Mouse (Mus musculus) 416B (cell line): ENCODE measurements around the gene Naa35.
"Not testable (repeated sequence)": the region's sequence is repeated elsewhere in the genome, so short reads cannot be mapped to it uniquely, and the experiment has no call there.

Experiments
- DNase-seq: peaks from one replicate; pipeline ENCODE4 v3.0.0; 2011; ENCODE audit warnings: low read depth

Gene Naa35

DNA sequence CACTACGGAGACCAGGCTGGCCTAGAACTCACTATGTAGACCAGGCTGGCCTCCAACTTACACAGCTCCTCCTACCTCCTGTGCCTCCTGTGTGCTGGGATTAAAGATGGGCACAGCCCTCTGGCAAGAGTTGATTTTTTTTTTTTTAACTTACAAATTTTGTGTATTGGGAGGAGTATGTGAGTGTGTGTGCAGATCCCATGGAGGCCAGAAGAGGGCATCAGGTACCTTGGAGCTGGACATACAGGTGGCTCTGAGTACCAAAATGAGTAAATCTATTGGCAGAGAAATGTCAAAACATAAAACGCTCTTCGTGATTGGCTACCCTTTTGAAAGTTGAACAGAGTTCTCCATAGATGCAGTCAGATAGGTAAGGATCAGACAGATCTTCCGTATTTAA, 4.1 kb upstream of the Naa35 start:
- DNase-seq: peak; percentile 63

DNA sequence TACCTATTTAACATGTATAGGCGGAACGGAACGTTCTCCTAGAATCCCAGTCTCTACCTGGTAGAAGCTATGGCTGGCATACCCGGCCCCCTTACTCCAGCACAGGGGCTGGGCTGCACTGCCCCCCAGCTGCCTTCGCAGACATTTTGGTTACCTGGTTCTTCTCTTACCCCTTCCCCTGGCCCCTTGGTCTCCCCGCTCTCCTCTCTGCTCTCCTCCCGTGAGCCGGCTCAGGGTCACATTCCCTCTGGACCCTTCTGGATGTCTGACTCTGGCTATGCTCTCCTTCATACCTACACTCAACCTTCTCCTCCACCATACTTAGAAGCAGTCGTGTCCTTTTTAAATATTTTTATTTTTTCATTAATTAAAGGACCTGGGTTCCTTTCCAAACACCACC, 578 bp upstream of the Naa35 start:
- DNase-seq: no peak

DNA sequence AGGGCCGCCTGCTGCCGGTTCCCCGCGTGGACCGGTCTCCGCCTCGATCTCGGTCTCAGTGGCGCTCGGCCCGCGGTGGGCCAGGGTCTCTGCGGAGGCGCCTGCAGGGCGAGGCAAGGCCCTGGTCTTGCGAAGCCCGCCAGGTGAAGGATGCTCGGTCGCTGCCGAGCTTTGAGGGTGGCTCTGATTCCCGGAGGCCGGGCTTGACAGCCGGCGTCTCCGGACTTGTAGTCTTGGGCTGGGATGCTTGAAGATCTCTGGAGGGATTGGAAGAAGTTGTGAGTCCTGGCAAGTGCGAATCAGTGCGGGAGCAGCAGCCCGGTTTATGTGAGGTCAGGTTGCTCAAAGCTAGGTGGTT, 568 bp downstream of the Naa35 start:
- DNase-seq: peak; percentile 34

DNA sequence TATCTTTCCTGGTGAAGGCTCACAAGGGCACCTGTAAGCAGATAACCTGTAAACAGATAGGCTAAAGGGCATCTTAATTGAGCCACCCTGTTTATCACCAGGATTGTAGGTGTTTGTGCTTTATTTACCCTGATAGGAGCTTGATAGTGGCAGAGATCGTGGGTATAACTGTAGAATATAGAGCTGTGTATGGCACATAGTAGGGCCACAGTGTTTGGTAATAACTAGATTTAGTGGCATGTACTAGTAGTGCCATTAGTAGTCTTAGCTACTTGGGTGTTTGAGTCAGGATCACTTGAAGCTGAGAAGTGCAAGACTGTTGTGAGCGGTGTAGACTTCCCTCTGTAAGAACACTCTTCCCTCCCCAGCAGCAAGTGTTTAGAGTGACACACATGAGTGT, 2.1 kb downstream of the Naa35 start:
- DNase-seq: no peak

DNA sequence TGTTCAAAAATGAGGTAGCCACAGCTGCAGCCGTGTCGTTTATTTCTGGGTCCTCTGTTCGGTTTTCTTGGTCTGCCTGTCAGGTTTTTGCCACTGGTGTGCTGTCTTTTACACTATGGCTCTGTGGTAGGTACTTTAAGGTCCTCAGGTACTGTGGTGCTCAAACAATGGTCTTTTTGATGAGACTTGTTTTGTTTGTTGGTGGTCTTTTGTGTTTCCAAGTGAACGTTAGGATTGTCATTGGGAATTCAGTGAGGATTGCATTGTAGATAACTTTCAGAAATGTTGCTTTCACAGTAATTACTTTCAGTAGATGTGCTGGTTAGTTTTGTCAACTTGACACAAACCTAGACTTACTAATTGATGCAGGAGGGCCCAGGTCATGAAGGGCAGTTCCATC, 4.6 kb downstream of the Naa35 start:
- DNase-seq: no peak

DNA sequence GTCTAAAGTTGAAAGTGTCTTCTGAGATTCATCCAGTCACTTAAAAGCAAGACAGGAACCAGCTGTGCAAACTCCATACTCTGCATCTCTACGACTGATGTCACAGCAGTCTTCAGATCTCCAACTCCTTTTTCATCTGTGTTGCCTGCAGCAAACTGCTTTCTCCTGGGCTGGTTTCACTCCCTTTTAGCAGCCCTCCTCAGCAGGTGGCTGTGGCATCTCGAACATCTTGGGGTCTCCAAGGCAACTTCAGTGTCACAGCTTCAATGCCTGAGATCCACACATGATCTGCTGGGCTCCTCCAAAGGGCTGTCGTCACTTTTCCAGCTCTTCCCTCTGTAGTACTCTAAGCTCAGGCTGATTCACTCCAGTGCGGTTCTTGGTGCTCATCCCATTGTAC, 5.6 kb downstream of the Naa35 start:
- DNase-seq: no peak

DNA sequence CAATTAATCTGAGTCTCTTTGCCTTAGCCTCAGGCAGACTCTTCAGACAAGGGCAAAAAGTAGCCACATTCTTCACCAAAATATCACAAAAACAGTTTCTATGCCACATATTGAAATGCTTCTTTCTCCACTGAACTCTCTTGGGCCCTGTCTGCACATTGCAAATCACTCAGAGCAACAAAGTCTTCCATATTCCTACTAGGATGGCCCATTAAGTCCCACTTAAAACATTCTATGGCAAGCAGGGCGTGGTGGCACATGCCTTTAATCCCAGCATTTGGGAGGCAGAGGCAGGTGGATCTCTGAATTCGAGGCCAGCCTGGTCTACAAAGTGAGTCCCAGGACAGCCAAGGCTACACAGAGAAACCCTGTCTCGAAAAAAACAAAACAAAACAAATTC, 7.0 kb downstream of the Naa35 start:
- not testable (repeated sequence) for DNase-seq

DNA sequence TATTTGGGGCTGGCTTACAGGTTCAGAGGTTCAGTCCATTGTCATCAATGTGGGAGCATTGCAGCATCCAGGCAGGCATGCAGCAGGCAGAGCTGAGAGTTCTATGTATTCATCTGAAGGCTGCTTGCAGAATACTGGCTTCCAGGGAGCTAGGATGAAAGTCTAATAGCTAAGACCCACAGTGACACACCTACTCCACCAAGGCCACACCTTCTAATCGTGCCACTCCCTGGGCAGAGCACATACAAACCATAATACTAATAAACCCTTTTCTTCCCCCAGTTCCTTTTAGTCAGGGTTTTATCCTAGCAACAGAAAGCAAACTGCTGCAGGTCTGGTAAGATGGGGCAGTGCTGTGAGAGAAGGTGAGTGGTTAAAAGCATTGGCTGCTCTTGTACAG, 7.6 kb downstream of the Naa35 start:
- no peak for DNase-seq

DNA sequence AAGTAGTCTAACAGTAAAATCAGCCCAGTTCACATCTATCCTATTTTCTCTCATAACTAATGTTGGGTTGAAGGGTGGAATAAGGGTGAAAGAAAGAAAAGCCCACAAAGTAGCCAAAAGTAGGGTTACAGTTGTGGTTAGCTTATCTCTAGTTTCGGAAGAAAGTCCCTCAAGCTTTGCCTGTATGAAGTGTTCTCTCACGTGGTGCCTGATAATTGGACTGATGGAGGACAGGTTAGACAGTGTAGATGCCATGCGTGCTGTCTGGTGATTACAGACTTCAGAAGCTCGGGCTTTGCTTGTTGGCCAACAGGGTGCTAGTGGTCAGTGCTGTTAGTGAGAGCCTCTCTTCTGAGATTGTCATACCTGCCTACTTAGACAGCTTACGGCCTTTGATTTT, 18.0 kb downstream of the Naa35 start:
- DNase-seq: no peak

DNA sequence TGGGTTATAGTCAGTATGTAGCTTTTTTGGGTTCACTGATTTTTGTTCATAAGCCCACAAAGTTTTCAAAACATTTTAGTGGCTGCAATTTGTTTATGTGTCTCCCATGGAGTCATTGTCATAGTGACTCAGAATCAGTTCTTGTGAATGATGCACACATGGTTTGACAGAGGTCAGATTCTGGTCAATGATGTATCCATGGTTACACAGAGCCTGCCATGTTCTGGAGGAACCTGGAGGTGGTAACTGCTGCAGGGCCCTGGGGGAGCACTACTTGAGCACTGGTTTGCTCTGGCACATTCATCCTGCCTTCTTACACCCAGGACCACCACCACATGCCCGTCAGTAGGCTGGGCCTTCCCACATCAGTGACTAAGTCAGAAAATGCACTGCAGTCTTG, 19.5 kb downstream of the Naa35 start:
- no peak for DNase-seq

DNA sequence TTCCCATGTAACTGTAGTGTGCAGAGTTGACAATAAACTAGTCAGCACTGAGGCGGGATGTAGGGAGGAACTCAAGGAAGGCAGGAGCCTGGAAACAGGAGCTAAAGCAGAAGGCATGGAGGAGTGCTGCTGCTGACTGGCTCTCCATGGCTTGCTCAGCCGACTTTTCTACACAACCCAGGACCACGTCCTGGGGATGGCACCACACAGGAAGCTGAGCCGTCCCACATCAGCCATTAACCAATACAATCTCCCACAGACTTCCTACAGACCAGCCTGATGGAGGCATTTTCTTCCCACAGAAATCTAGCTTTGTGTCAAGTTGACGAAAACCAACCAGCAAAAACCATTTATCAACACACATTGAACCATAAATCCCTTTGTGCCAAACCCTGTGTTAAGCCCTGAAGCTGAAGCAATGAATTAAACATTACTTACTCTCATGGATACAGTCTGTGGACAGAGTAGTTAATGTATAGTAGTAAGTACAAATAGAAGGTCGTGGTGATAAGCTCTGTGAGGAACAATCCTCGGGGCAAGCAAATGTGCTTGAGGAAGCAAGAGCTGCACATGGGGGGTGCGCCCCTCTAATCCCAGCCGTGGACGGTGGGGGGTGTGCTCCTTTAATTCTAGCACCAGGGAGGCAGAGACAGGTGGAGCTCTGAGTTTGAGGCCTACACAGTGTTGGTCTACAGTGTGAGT, 20.3 kb downstream of the Naa35 start:
- no peak for DNase-seq

DNA sequence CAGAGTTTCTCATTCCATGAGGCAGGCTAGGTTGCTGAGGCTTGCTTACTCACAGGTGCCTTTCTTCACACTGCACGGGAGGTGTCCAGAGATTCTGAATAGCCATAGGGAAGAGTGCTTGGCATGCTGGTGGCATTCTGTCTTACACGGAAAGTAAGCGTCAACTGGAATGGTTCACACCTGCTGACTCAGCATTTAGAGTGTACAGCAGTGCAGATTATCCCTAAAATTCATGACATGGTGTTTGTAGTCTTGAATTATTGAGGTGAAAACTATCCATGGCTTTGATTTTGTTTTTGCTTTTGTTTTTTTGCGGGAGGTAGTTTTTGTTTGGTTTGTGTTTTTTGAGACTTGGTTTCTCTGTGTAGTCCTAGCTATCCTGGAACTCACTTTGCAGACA, 24.8 kb downstream of the Naa35 start:
- no peak for DNase-seq

DNA sequence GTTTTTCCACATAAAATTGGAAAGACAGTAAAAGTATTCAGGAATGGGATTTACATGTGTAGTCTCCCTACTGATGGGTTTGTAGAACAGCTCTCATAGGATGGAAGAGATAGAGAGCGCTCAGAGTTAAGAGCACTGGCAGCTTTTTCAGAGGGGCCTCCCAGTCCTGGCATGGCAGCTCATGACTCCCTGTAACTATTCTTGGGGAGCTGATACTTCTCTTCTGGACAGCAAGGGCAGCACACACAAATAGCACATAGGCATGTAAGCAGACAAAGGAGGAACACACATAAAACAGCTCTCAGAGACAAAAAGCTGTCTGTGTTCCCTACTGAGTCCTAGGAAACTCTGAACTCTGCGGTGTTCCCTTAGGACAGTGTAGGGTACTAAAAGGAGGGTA, 25.4 kb downstream of the Naa35 start:
- DNase-seq: no peak

DNA sequence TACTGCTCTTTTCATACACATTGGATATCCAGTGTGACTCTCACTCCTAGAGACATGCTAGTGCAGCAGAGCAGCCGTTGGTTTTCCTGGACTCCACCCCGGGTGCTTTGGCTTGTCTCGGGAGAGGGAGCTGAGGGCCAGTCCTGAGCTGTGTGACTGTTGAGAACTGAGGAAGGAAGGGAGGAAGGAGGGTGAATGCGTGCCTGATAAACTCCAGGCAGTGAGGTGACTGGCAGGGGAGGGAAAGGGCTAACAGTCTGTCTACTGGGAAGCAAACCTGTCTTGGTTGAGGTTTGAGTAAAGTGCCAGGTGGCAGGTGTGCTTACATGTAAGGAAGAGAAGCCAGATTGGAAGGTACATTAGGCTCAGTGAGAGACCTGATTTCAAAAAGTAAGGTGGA, 28.8 kb downstream of the Naa35 start:
- no peak for DNase-seq

DNA sequence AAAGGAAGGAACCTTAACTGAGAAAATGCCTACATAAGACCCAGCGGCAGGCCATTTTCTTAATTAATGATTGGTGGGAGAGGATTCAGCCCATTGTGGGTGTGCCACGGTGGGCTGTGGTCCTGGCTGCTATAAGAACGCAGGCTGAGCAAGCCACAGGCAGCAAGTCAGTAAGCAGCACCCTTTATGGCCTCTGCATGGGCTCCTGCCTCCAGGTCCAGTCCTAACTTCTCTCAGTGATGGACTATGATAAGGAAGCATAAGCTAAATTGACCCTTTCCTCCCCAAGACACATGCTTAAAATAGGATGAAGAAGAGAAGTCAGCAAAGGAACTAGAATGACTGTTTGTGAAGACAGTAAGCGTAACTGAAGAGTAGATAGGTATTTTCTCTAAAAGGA, 30.1 kb downstream of the Naa35 start:
- DNase-seq: no peak

DNA sequence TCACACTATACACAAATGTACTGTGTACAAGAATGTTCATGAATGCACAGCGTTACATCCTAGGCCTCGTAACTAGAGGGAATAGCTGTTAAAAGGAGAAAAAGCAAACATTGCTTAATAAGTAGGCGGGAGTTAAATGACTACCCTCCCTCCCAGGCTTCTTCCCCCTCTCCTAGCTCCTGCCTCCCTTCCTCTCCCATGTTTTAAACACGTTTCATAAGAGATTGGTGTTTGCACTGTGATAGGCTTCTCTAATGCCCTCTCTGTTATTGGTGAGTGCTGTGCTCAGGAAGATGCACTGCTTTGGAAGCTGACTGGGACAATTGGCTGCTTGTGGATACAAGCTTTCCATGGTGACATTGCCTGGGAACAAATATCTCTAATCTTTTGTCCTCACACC, 30.5 kb downstream of the Naa35 start:
- DNase-seq: no peak

DNA sequence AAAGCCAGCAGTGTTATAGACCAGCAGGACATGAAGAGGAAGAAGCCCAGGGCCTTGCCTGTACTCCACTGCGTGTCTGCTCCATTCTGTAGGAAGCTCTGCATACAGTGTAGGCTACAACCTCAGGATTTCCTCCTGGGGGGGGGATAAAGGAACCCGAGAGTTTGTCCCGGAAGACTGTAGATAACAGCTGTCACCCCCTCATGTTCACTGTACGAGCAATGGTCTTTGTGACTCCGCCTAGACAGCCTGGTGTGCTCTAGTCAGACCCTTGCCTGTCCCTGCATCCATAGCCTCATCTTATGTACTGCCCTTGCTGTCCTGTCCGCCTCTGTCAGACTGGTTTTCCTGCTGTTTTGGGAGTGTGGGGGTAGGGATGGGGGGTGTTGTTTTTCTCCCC, 33.4 kb downstream of the Naa35 start:
- no peak for DNase-seq

DNA sequence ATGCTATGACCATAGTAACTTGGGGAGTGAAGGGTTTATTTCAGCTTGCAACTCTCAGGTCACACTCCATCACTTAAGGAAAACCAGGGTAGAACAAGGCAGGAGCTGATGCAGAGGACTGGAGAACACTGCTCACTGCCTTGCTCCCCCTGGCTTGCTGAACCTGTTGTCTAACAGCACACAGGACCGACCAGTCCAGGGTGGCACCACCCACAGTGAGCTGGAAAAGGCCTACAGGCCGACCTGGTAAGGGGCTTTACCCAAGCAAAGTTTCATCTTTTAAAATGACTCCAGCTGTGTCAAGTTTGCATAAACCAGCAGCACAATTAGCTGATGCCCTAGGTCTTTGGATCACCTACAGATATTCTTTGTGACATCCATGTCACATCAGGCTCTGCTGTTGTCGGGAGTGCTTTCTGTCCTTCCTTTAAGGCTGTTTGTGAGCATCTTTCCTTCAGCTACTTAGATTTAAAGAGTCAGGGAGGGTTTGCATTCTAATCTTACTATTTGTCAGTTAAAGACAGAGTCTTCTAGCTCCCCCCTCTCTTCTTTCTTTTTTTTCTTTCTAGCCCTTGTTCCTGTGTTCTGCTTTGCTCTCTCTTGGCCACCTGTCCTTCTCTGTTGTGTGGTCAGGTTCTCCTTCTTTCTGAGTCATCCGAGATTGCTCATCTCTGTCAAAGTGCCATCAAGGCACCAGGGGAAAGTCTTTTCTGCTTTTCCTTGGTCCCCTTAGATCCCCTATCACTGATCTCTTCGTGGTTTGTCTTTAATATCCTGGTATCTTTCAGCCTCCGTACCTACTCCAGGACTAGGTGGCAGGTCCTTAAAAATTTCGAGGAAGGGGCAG, 36.8 kb downstream of the Naa35 start:
- DNase-seq: no peak

DNA sequence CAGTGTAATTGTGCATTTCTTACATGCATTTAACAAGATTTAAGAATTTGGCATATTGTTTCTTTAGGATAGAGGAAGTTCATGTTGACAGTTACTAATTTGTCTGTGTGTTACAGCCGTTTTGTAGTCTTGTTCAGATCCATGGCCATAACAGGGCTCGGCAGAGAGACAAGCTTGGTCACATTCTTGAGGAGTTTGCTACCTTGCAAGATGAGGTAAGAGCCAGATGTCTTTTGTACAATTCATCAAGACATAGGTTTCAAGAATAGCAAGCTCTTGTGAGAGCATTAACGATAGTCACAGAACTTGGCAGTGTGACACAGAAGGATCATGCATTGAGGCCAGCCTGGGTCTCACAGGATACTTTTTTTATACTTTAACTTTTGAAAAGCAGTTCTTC, 39.3 kb downstream of the Naa35 start:
- DNase-seq: no peak

DNA sequence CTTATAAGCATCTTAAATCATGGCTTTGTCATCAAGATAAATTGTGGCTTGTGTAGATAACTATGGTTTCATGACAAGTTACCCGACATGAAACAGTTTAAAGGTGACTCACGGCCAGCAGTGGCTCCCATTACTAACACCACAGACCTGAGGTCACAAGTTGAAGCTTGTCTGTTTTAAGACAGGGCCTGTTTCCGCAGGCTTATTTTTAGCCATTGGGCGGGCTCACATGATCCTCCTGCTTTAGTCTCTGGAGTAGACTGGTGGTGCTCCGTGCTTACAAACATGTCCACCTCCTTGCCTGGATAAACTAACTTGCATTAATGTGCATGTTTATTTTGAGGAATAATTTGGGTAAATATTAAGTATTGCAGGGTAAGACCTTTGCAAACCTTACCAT, 39.8 kb downstream of the Naa35 start:
- DNase-seq: peak; percentile 77

DNA sequence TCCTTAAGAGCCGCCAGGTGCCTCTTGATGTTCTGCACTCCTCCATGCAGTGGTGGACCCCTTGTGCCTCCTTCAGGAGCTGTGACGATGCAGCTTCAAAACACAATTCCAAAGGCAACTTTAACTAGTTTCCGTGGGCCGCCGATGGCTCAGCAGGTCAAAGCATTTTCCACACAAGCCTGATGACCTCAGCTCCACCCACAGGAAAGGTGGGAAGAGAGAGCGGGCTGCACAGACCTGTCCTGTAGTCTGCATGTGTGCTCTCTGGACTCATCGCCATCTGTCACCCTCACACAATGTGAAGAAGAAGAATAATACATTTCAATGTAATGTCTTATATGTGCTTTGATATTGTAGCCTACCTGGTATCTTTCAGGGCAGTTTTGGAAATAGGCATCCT, 41.7 kb downstream of the Naa35 start:
- no peak for DNase-seq

DNA sequence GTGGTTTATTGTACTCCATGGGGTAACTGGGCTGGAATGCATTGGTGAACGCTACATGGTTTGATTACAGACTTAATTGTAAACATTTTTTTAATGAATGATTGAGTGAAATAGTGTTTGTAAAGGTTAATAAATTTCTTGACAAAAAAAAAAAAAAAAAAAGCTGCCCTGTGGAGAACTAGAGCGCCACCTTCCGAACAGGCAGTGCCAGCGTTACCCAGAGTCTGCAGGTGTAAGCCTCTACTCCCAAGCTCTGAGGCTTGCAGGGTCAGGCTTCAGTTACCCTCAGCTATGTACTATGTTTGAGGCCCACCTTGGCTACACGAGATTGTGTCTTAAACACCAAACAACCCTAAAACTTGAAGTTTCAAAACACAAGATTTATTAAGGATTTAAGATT, 49.6 kb downstream of the Naa35 start:
- no peak for DNase-seq

DNA sequence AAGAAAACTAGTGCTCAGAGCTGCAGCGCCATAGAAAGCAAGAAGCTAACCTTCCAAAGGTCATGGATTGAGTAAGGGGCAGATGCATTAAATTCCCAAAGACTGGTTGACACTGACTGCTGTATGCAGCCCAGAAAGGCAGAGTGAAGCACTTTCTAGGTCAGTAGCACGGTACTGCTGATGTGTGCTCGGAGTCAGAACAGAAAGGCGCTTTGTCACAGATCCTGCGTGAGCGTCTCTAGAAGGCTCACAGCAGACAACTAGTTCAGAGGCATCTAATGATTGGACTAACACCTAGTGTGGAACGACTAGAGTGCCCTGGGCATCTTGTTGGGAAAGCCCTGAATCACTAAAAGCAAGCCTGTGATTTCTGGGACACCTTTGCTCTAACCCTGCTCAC, 52.7 kb downstream of the Naa35 start:
- no peak for DNase-seq
